Mouse (Mus musculus): Measurements from ENCODE around the gene Tprn.

GRCm38 (mm10) chr2:25224492-25224765, 38.0 kb upstream of the Tprn start, which contains the start of gene Tubb4b:
- TF ChIP-seq CTCF (IDR thresholded peaks at IDR 0.05; ENCODE audit: borderline replicate concordance, insufficient read depth, low read length), result no peak
- TF ChIP-seq POLR2A (IDR thresholded peaks at IDR 0.05; ENCODE audit: low read depth, low read length), result peak; percentile 100
